Mouse (Mus musculus) testis, adult 2 months (tissue): ENCODE data around the gene Olig1.

Experiments used
- CTCF ChIP-seq: fragments of 200-500 bp; IDR thresholded peaks from 2 replicates; pipeline ENCODE4 v1.5.1; 2012; ENCODE audit warnings: low read depth, mild to moderate bottlenecking, inconsistent platforms, low read length, moderate library complexity; ENCODE audit not compliant: control insufficient read depth, insufficient read depth, insufficient replicate concordance
- POLR2A ChIP-seq: fragments of 200-500 bp; IDR thresholded peaks from 2 replicates; pipeline ENCODE4 v1.6.1; 2012; ENCODE audit warnings: low read depth, mild to moderate bottlenecking, inconsistent platforms, low read length, moderate library complexity; ENCODE audit not compliant: control insufficient read depth

DNA sequence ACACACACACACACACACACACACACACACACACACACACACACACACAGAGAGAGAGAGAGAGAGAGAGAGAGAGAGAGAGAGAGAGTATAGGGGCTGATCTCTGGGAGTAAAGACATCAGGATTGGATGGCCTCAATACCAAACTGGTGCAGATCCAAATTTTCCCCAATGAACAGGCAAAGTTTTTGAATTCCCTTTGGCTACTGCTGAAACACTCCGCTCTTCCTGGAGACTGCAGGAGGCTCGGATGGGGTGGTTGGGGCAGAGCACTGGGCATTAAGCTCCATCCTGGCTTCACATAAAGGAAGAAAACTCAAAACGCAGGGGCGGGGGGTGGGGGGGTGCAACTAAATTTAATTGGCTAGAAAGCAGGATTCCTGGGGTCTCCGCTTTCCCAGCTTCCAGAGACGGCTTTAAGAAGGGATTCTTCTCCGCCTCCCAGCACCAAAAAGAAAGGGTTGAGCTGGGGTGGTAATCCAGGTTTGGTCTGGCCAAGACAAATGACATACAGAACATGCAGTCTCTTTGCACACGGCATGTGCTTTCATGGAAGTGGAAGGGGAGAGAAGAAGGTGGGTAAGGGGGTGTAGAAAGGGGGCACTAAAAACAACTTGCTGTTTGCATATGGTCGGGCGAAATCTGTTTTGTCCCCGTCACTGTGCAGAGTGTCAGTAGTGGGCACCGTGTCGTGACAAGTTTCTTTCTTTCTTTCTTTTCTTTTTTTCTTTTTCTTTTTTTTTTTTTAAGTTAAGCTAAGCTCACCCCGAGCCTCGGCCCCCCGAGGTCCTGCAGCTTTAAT, 31.3 kb downstream of the Olig1 start:
- TF ChIP-seq POLR2A (no peak), CTCF (no peak)
